Mouse (Mus musculus) adrenal gland, postnatal 14 days (tissue): ENCODE measurements at regions not wholly inside any gene's neighbourhood (a gene's known extent, or its start where the extent isn't known, plus 50 kb on each side); places are given as distances from the start of the nearest gene placed in this dataset.
A peak's percentile ranks its signal among the peaks of the same experiment; 100 is the strongest.

Experiments used
- DNase-seq: peaks from one replicate; pipeline ENCODE4 v3.0.0; 2021; ENCODE audit warnings: mixed read lengths

DNA sequence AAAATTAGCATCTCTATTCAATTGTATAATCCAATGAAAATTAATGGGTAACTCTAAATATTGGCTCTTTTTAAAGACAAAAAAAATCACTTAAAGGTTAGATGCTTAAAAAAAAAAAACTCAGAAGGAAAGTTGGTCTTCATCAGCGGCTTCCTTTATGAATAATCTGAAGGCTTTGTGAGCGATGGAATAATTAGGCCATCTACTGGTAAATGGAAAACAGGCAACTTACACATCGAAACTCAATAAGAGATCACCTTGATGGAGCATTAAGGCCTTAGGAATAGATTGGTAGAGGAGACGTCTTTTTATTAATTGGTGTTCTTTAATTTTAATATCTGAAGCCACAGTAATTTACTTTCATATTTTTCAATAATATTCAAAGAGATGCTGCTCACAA, 218.6 kb upstream of the Tacr3 start:
- no peak for DNase-seq

DNA sequence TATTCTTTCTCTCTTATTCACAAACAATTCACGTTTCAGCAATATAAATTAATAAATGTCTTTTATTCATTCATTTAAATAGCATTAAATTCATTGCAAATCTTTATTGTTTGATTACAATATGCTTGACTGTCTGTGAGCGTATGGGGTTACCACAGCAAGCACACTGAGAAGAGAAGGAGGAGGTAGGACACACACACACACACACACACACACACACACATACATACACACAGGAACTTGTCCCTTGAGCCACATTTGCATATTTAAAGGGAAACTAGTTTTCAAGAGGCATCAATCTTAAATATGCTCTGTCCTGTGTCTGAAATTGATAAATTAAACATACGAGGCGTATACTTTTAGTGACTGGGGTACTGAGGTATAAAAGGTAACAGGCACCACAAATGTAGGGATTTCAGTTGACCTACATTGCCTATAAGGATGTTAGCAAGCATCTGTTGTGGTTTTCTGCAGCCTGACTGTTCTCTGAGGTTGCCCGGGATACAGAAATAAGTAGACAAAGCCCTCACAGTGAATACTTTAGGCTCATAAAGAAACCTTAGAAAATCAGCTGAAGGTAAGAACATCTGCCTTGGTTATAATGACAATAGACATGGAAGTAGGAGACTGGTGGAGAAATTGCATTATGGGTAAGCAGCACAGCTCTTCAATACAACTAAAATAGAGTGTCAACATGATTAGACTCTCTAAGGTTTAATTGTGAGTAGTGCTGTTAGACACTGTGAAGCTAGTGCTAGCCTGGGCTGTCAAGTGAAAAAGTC, 217.1 kb upstream of the Tacr3 start:
- no peak for DNase-seq

DNA sequence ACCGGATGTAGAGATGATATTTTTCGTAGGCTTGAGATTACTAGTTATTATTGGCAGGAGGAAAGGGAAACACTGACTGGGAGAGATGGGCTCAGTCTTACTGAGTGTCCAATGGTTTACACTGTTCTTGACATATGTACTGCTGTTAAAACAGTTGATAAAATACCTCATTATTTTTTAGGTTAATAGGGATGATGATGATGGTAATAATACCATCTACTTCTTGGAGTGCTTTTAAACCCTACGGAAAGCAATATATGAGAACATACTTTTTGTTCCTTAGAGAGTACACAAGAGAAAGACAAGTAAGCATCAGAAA, 216.6 kb upstream of the Tacr3 start:
- no peak for DNase-seq

DNA sequence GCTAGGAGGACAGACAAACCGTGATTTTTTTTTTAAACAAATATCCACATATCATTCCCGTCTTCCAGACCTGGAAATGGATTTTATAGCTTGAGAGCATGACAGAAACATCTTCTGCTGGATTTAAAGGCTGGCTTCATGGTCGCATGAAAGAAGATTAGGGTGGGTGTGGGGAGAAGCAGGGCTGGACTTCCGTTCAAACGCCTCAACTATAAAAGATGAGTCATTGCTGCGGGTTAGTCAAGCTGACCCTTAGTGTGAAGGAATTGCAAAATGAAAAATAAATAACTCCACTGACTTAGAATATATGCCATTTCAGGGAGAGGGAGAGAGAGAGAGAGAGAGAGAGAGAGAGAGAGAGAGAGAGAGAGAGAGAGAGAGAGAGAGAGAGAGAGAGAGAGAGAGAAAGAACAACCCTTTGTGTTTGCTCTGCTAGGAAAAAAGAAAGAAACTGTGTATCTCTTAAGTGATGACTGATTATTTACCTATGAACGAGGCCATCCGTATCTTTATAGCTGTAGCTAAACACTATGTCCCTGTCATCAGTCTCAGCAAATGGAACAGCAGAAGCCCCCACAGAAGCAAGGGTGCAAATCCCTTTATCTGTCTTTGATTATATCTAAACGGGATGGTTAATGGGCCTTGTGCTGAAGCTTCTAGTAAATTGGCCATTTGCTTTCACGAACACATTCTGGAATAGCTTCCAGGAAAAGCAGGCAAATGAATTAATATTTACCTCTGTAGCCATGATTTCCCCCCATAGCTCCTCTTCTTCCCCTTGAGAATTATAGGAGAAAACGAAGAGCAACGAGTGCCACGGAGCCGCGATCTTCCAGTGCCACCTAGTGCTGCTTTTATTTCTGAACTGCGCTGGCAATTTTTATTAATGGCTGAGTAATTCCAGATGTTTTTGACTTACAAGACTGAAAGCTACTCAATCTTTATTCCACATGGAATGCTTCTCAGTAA, 199.4 kb upstream of the Tacr3 start:
- DNase-seq, result peak; percentile 53

DNA sequence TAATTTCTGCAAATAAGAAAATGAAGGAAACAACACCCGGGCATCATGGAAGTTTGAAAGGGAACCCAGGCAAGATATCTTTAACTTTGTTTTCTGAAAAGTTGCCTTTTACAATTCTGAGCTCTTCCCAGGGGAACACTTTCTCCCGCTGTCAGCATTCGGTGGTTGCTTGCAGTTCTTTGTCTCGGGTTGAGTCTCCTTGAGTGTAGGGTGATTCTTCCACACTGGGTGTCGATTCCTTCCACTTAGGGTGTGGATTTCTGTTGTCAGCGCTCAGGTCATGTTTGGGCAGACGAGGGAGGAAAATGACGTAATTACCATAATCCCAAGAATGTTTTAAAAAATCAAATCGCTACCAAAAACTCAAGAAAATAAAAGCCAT, 198.7 kb upstream of the Tacr3 start:
- no peak for DNase-seq

DNA sequence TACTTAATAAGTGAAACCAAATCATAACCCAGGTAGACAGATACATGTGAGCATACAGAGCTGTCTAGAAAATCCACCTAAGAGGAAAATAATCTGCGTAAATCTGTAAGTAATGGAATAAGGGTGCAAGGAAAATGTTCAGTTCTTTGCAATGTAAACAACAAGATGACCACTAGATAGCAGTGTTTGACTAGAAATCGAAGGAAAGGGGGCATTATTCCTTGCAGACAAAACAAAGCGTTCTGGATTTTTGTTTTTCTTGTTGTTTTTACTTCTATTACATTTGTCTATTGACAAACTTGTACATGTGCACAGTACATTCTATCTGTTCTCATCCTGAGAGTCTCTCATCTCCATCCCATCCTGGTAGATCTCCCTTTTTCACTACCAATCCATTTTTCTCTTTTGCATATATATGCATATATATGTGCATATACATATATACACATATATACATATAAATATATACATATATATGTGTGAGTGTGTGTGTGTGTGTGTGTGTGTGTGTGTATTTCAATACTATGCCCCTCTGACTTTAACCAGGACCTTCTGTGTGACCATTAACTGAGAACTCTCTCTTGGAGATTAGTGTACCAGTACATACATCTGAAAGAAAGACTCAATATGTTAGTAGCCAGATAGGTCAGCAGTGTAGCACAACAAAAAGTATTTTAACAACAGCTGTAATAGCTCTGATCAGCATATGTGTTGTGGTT, 179.9 kb upstream of the Tacr3 start:
- no peak for DNase-seq

DNA sequence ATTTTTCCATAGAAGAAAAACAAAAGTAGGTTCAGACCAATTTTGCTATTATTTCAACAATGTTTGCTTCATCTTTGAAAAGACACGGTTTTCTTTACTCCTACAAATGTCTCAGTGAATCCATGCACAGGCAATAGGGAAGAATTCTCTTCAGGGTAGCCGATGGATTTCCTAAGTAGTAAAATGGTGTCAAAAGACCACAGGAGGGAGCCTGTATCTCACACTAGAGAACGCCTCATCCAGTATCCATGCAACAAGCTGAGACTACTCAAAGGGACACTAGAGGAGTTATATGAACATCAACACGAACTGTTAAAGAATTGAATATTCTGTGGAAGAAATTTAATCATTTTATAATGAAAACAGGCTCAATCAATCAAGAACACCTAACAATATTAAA, 174.8 kb upstream of the Tacr3 start:
- peak; percentile 8 for DNase-seq

DNA sequence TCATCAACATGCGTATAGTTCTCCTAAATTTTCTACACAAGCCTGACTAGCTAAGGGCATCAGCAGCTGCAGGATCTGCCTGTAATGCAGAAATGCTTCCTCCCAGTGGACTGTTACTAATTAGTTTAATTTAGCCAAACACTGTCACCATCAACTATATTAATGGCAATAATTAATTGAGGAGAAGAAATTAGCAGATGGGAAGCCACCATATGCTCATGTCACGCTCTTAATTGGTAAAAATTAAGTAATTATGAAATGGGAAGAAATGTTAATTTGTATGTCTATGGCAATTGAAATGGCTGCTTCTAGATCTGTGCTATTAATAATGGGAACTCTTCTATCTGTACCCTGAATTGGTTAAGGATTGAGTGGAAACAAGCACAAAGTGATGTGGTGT, 133.9 kb upstream of the Tacr3 start:
- no peak for DNase-seq

DNA sequence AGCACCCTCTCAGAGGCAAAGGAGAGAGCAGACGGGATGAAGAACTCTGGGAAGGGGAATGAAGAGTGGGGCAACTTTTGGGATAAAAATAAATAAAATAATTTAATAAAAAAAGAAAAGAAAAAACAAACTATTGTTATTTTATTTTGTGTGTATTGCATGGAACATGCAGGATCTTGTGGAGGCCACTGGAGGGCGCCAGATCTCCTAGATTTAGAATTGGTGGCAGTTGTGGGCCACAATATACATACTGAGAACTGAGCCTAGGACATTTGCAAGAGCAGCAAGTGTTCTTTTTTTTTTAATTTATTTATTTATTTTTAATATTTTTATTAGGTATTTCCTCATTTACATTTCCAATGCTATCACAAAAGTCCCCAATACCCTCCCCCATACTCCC, 110.2 kb upstream of the Tacr3 start:
- peak; percentile 13 for DNase-seq

DNA sequence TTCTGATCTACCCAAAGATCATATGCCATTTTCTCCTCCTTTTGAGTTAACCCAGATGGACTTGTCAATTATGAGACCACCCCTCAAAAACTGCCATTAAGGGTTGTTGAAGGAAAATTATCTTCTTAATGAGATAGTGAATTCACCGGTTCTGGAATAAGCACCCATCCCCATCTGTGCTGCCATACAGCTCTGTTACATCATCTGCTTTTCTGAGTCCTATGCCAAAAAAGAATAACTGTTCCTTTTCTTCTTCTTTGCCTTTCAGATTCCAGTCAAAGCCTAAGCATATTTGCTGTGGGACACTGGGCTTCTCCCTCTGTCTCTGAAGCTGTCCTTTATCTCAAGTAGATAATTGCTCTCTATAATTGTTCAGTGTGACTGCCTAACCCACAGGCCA, 93.1 kb upstream of the Tacr3 start:
- DNase-seq, result no peak

DNA sequence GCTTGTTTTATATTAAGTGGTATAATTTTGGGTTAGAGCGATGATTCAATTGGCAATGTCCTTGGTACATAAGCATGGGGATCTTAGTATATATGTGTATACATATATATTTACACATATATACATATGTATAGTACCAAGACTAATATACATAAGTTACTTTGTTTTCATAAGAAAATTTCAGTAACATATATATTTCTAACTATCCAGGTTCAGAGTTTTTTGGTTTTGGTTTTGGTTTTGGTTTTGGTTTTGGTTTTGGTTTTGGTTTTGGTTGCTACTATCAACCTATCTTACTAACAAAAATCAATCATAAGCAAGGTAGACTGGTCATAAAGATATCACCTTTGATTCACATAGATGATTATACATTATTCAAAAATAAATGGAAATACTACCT, 67.7 kb upstream of the Tacr3 start:
- no peak for DNase-seq

DNA sequence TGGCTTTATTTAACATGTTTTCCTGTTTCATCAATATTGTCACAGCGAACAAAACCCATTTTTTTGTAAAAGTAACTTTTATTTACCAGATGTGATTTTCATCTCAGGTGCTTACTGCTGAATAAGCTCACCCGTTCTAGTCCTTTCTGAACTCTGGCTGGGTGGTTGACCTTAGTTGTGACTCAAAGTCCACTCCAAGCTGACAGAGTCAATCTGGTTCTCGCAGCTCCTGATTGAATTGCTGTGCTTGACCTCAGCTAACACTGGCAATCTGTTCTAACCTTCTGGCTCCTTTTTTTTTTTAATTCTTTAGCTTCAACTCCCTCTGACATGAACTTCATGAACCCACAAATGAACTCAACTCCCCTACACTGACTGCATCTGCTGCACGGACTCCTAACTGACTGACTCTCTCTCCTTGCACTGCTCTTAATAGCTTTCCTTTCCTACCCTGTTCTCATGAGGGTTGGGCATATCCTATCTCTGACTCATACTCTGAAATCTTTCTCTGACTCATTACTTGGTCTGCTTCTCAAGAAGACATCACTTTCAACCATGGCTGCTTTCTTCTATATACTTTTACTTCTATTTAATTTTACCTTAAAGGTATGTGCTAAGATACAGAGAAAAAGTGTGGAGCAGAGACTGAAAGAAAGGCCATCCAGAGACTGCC, 65.4 kb upstream of the Tacr3 start:
- no peak for DNase-seq
